Mouse (Mus musculus) bone marrow macrophage, adult 2 months (primary cell): ENCODE measurements at regions not wholly inside any gene's neighbourhood (a gene's known extent, or its start where the extent isn't known, plus 50 kb on each side); places are given as distances from the start of the nearest gene placed in this dataset.

Experiments used
- CTCF ChIP-seq: IDR thresholded peaks from 2 replicates; pipeline ENCODE4 v1.5.1; 2012; ENCODE audit warnings: low read depth, mild to moderate bottlenecking, low read length, moderate library complexity
- POLR2A ChIP-seq: IDR thresholded peaks from 2 replicates; pipeline ENCODE4 v1.6.1; 2012; ENCODE audit warnings: mild to moderate bottlenecking, low read depth, low read length, borderline replicate concordance

DNA sequence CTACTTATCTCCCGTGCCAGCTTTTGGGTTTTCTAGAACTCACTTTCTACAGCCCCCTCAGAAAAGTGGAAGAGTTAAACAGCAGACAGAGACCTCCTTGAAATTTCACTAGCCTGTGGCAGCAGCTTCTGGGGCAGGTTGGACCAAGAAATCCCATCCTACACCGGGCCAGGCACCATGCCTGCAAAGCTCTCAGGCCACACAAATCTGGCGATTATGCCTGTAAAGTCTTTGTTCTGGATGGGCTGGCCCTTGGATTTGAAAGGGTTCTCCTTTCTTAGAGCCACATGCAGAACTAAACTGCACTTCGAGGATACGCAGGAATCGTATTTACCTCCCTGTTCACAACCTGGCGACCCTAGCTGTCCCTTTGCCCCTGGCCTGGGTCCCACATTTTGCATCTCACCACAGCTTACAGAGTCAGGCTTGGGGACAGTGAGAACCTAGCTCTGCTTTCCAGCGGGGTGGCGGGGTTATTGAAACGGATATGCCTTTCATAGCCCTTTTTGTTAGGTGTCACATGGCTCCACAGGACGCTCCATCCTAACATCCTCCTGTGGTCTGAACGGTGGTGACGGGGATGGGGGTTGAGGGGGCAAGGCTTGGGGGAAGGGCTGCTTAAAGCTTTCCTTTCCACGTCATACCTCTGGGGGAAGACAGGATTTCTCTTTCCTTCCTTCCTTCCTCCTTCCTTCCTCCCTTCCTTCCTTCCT lies 229.0 kb downstream of the Mtx2 start:
- TF ChIP-seq CTCF: no peak
- TF ChIP-seq POLR2A: no peak
